Mouse (Mus musculus) liver, embryonic 16.5 days (tissue): ENCODE measurements around the gene Scn1a. TPM values are rescaled to one million over a fixed set of nuclear protein-coding genes. Genes with fewer than 3 reads are reported as not detected.

ENCODE experiments used
- ATAC-seq: fragments of 200-750 bp; cut with Nextera tagmentation; 2 replicates; pipeline ENCODE4 v1.8.0; 2017; ENCODE audit warnings: low read depth, mild to moderate bottlenecking, moderate number of reproducible peaks, moderate library complexity
- H3K27ac ChIP-seq: fragments of 300-500 bp; sonication (generic); 2 replicates; pipeline ENCODE4 v1.5.1; 2014; ENCODE audit warnings: mild to moderate bottlenecking, low read length
- H3K27me3 ChIP-seq: fragments of 300-500 bp; sonication (generic); 2 replicates; pipeline ENCODE4 v1.6.1; 2014; ENCODE audit warnings: low read depth, low read length, mixed read lengths; ENCODE audit not compliant: control insufficient read depth, insufficient read depth
- H3K36me3 ChIP-seq: fragments of 300-500 bp; sonication (generic); 2 replicates; pipeline ENCODE4 v1.6.1; 2014; ENCODE audit warnings: mild to moderate bottlenecking; ENCODE audit not compliant: control insufficient read depth, insufficient read depth
- H3K4me1 ChIP-seq: fragments of 300-500 bp; sonication (generic); 2 replicates; pipeline ENCODE4 v1.6.1; 2014; ENCODE audit warnings: low read depth, low read length, mixed read lengths; ENCODE audit not compliant: control insufficient read depth
- H3K4me2 ChIP-seq: fragments of 300-500 bp; sonication (generic); 2 replicates; pipeline ENCODE4 v1.6.1; 2014; ENCODE audit warnings: low read depth, low read length, mixed read lengths
- H3K4me3 ChIP-seq: fragments of 300-500 bp; sonication (generic); 2 replicates; pipeline ENCODE4 v1.5.1; 2014; ENCODE audit warnings: low read depth, mild to moderate bottlenecking, low read length
- H3K9ac ChIP-seq: fragments of 300-500 bp; sonication (generic); 2 replicates; pipeline ENCODE4 v1.6.1; 2014; ENCODE audit warnings: low read depth, low read length
- H3K9me3 ChIP-seq: fragments of 300-500 bp; sonication (generic); replicated peaks from 2 replicates; pipeline ENCODE4 v1.6.1; 2016; ENCODE audit warnings: low read length; ENCODE audit not compliant: control insufficient read depth
- WGBS: fragments of 180-500 bp; shearing (Covaris S2); extraction: QIAGEN DNeasy Blood & Tissue Kit; methylation state at CpG from one replicate; pipeline ENCODE4 v1.1.7; 2014; ENCODE audit not compliant: insufficient replicate concordance; 5-methylcytosine and 5-hydroxymethylcytosine counted together
- polyA plus RNA-seq: library from polyadenylated mRNA; unstranded; fragments of >200 nt; fragmentation: Nextera tagmentation; extraction: Ambion mirVana; gene quantifications from 2 replicates; pipeline ENCODE4 v1.2.1, GENCODE M21; 2015

Scn1a gene
- polyA plus RNA-seq, 1 experiment from 2014 or later: not detected

GRCm38 (mm10) chr2:66409740-66410290 lies 30.8 kb downstream of the Scn1a start:
- Histone ChIP-seq H3K4me3 (peak overlapping the region; percentile 40), H3K27me3 (peaks cover 6% of the 10 kb centered on the region), H3K27ac (no peak overlapping the region), H3K36me3 (no peaks in the 10 kb centered on the region), H3K4me2 (peak overlapping the region; percentile 57), H3K4me1 (no peaks in the 10 kb centered on the region), H3K9me3 (no peaks in the 10 kb centered on the region), H3K9ac (no peak overlapping the region)
- no peak for ATAC-seq
- under 1% methylated on average over 14 of the region's 14 CpGs for WGBS

DNA sequence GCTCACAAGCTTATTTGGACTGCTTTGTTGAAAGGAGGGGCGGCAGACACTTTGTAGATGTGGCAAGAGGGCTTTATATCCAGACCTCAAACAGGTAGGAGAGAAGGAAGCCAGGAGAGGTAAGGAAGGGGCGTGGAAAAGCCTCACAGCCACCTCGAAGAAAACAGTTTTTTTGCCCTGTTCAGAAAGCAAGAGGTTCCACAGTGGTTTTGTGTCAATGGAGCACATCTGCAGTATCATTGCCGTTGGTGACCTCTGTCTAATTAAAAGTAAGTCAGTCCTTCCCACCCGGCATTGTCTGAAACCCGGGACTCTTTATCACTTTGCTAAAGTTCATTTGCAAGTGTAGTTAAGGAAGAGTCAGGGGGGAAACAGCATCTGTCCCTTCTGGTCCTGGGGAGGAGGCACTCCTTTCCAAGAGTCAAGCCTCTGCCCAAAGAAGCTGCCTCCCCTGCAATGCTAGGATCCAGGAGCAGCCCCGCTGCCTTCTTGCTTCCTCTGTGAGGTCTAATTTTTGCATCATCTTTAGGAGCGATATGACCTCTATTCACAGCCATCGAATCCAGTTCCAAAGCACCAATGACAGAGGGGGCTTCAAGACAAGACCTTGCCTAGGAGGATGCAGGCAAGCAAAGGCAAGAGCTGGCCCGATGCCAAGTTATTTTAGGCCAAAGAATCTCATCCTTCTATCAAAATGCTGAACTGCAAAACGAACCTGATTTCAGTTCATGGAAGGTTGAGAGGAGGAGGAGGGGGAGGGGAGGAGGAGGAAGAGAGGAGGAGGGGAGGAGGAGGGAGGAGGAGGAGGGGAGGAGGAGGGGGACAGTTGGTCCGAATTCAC lies 31.5 kb downstream of the Scn1a start:
- ATAC-seq: no peak
- 6% methylated on average over 12 of the region's 12 CpGs for WGBS
- no peak overlapping the region for H3K4me3 ChIP-seq
- H3K9ac ChIP-seq: no peak overlapping the region
- H3K27me3 ChIP-seq: peaks cover 6% of the 10 kb centered on the region
- no peak overlapping the region for H3K27ac ChIP-seq
- H3K36me3 ChIP-seq: no peaks in the 10 kb centered on the region
- H3K4me2 ChIP-seq: peak overlapping the region; percentile 57; the same call in 1 of the 2 replicates
- no peaks in the 10 kb centered on the region for H3K9me3 ChIP-seq
- H3K4me1 ChIP-seq: no peaks in the 10 kb centered on the region

GRCm38 (mm10) chr2:66408456-66408855 lies 32.2 kb downstream of the Scn1a start:
- no peaks in the 10 kb centered on the region for H3K36me3 ChIP-seq
- H3K9ac ChIP-seq: no peak overlapping the region
- no peaks in the 10 kb centered on the region for H3K9me3 ChIP-seq
- no peak overlapping the region for H3K27ac ChIP-seq
- H3K4me3 ChIP-seq: no peak overlapping the region
- WGBS: 9% methylated on average over 11 of the region's 11 CpGs
- peaks cover 6% of the 10 kb centered on the region for H3K27me3 ChIP-seq
- no peak for ATAC-seq
- H3K4me2 ChIP-seq: no peak overlapping the region
- no peaks in the 10 kb centered on the region for H3K4me1 ChIP-seq

- no peak overlapping the region for H3K4me3 ChIP-seq
- WGBS: 46% methylated on average over 5 of the region's 5 CpGs
- no peak overlapping the region for H3K4me2 ChIP-seq
- no peaks in the 10 kb centered on the region for H3K9me3 ChIP-seq
- no peak for ATAC-seq
- no peak overlapping the region for H3K9ac ChIP-seq
- H3K36me3 ChIP-seq: no peaks in the 10 kb centered on the region
- no peaks in the 10 kb centered on the region for H3K4me1 ChIP-seq
- H3K27ac ChIP-seq: no peak overlapping the region
- H3K27me3 ChIP-seq: no peaks in the 10 kb centered on the region
Observed at GRCm38 (mm10) chr2:66392586-66392985, 48.1 kb downstream of the Scn1a start.

DNA sequence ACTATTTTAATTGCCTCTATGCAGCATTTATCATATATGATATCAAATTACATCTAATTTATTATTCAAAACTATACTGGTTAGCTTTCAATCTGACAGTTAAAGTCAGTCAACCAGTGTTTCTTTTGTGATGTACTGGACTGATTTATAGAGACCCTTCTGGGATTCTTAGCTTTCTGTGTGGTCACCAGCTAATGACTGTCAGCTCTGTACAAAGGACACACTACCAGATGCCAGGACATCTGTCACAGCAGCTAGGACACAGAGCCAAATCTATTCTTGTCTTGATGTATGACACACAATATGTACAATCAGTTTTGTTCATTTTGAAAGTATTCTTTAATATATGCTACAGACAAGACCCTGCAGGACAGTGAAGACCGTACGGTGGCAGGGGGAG lies 72.7 kb downstream of the Scn1a start:
- no peaks in the 10 kb centered on the region for H3K4me1 ChIP-seq
- H3K36me3 ChIP-seq: no peaks in the 10 kb centered on the region
- no peak overlapping the region for H3K27ac ChIP-seq
- no peaks in the 10 kb centered on the region for H3K9me3 ChIP-seq
- H3K4me3 ChIP-seq: no peak overlapping the region
- no peak for ATAC-seq
- H3K27me3 ChIP-seq: no peaks in the 10 kb centered on the region
- no peak overlapping the region for H3K4me2 ChIP-seq
- no peak overlapping the region for H3K9ac ChIP-seq
- WGBS: 71% methylated on average over 2 of the region's 2 CpGs

DNA sequence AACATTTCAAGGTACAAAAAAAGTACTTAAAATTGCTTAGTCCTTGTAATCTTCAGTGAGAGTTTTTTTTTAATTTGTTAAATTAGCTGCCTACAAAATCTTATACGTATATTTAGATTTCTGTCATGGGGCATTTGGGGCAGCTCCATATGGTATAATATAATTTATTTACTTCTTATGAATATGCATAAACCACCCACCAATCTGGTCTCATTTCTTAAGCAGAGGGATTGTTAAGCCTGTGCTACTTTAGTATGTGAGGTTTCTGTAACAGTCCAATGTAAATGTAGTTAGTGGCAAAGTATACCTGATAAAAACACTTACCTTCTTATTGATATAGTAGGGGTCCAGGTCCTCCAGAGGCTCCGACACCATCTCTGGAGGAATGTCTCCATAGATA lies 90.0 kb downstream of the Scn1a start:
- 55% methylated on average over 2 of the region's 2 CpGs for WGBS
- no peak for ATAC-seq

DNA sequence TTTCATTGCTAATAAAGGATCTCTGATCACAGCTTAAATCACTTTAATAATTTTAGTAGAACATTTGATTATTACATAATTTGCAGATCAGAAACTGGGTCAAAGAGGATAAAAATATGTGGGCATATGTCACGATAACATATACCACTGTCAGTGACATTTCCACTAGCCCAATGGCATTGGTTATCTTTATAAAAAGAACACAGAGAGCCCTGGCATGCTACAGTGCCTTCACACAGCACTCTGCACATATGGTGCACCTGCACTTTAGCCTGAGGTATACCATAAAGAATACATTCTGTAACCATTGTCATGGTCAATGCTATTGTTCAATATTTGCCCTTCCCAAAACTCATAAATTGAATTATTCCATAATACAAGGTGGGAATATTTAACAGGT lies 94.0 kb downstream of the Scn1a start:
- no peak overlapping the region for H3K4me3 ChIP-seq
- 50% methylated on average over 1 of the region's 1 CpGs for WGBS
- ATAC-seq: no peak
- no peak overlapping the region for H3K4me2 ChIP-seq
- H3K27me3 ChIP-seq: no peaks in the 10 kb centered on the region
- H3K36me3 ChIP-seq: no peaks in the 10 kb centered on the region
- no peaks in the 10 kb centered on the region for H3K9me3 ChIP-seq
- no peaks in the 10 kb centered on the region for H3K4me1 ChIP-seq
- H3K9ac ChIP-seq: no peak overlapping the region
- no peak overlapping the region for H3K27ac ChIP-seq

More for the DNA sequence above, 90.0 kb downstream of the Scn1a start:
- Histone ChIP-seq H3K4me2 (no peak overlapping the region), H3K9ac (no peak overlapping the region), H3K9me3 (no peaks in the 10 kb centered on the region), H3K36me3 (no peaks in the 10 kb centered on the region), H3K27me3 (no peaks in the 10 kb centered on the region), H3K4me1 (no peaks in the 10 kb centered on the region), H3K4me3 (no peak overlapping the region), H3K27ac (no peak overlapping the region)

DNA sequence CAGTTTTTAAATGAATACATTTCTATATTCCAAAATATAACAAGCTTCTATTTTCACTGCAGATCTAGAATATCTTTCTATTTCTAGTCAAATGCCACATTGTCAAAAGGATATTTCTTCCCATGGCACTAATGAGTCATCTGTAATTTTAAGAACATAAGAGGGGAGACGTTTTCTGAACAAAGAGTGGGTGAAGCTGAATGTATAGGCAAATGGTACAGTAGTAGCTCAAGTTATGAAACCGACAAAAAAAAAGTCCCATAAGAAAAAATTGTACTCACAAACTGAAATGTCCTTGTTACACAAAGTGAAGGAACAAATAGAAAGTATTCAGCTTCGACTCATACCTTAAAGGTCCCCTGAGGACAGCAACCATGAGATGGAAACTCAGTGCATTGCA lies 94.5 kb downstream of the Scn1a start:
- 44% methylated on average over 3 of the region's 3 CpGs for whole genome bisulfite sequencing
- H3K9ac ChIP-seq: no peak overlapping the region
- no peak overlapping the region for H3K4me3 ChIP-seq
- ATAC-seq: no peak
- H3K9me3 ChIP-seq: no peaks in the 10 kb centered on the region
- H3K4me1 ChIP-seq: no peaks in the 10 kb centered on the region
- H3K36me3 ChIP-seq: no peaks in the 10 kb centered on the region
- no peak overlapping the region for H3K4me2 ChIP-seq
- H3K27ac ChIP-seq: no peak overlapping the region
- H3K27me3 ChIP-seq: no peaks in the 10 kb centered on the region

GRCm38 (mm10) chr2:66337406-66337805 lies 103.2 kb downstream of the Scn1a start:
- Histone ChIP-seq H3K4me1 (no peaks in the 10 kb centered on the region), H3K27ac (no peak overlapping the region), H3K9ac (no peak overlapping the region), H3K27me3 (no peaks in the 10 kb centered on the region), H3K9me3 (no peaks in the 10 kb centered on the region), H3K36me3 (no peaks in the 10 kb centered on the region), H3K4me2 (no peak overlapping the region), H3K4me3 (no peak overlapping the region)
- 60% methylated on average over 5 of the region's 5 CpGs for WGBS
- ATAC-seq: no peak
